24 mouse cellular contexts compared by ENCODE assay signal in genomic region chr10:18879690-18880089, GRCm38 (mm10).
"Had no signal": no experiment of that assay in that cellular context is flagged by ENCODE, and none has a peak within 500 bp of the region (broad histone marks: within the 10 kb centered on the region; RNA-seq: fewer than 3 reads in every experiment).

No protein-coding gene starts in this region.

- DNase-seq: gastrocnemius, postnatal 14 days; gastrocnemius, postnatal 36 days; heart, adult 18-20 months; heart, postnatal 10 days; heart, postnatal 4 days; kidney, adult 11 months; kidney, adult 2 months; kidney, adult 9 months; kidney, postnatal 14 days; kidney, postnatal 36 days; layer of hippocampus, adult 9-11 months had no signal

- ATAC-seq: hindbrain, embryonic 16.5 days; intestine, embryonic 16.5 days; liver, embryonic 12.5 days had no signal

- H3K4me2 ChIP-seq: heart, embryonic 12.5 days; hindbrain, embryonic 12.5 days; hindbrain, embryonic 14.5 days; kidney, embryonic 15.5 days; limb, embryonic 13.5 days; limb, embryonic 15.5 days; liver, embryonic 12.5 days had no signal

- H3K9ac ChIP-seq: heart, embryonic 12.5 days; hindbrain, embryonic 12.5 days; hindbrain, embryonic 14.5 days; kidney, embryonic 15.5 days; limb, embryonic 13.5 days; limb, embryonic 15.5 days; liver, embryonic 12.5 days had no signal

- H3K4me3 ChIP-seq: heart, embryonic 10.5 days; heart, embryonic 12.5 days; hindbrain, embryonic 10.5 days; hindbrain, embryonic 12.5 days; kidney, embryonic 15.5 days; left cerebral cortex, adult 2 months; limb, embryonic 13.5 days; limb, embryonic 15.5 days; liver, embryonic 12.5 days had no signal

- H3K36me3 ChIP-seq: heart, embryonic 10.5 days; heart, embryonic 12.5 days; hindbrain, embryonic 10.5 days; hindbrain, embryonic 12.5 days; kidney, embryonic 15.5 days; limb, embryonic 13.5 days; limb, embryonic 15.5 days; liver, embryonic 12.5 days had no signal

- H3K27ac ChIP-seq: heart, embryonic 10.5 days; hindbrain, embryonic 10.5 days; hindbrain, embryonic 12.5 days; hindbrain, embryonic 14.5 days; kidney, embryonic 15.5 days; kidney, postnatal 0 days; left cerebral cortex, adult 2 months; limb, embryonic 13.5 days; liver, embryonic 12.5 days had no signal

- H3K9me3 ChIP-seq: heart, embryonic 10.5 days; heart, embryonic 12.5 days; hindbrain, embryonic 10.5 days; hindbrain, embryonic 12.5 days; kidney, embryonic 15.5 days; limb, embryonic 13.5 days; limb, embryonic 15.5 days; liver, embryonic 12.5 days had no signal

- H3K27me3 ChIP-seq: heart, embryonic 12.5 days; hindbrain, embryonic 12.5 days; kidney, embryonic 15.5 days; limb, embryonic 13.5 days; limb, embryonic 15.5 days; liver, embryonic 12.5 days had no signal

- H3K4me1 ChIP-seq: hindbrain, embryonic 12.5 days; kidney, embryonic 15.5 days had no signal
